Mouse (Mus musculus) macrophage (primary cell): ENCODE results near the gene Nav2. TPM values are rescaled to one million over a fixed set of nuclear protein-coding genes. Genes with fewer than 3 reads are reported as not detected.
A peak's percentile ranks its signal among the peaks of the same experiment; 100 is the strongest.

Experiments used
- H3K27ac ChIP-seq: fragments of 350-480 bp; formaldehyde crosslinking; 2 replicates; pipeline ENCODE4 v1.9.0; 2021
- H3K36me3 ChIP-seq: fragments of 350-480 bp; formaldehyde crosslinking; 2 replicates; pipeline ENCODE4 v1.9.0; 2021; ENCODE audit errors: inconsistent target
- H3K4me3 ChIP-seq: fragments of 350-480 bp; formaldehyde crosslinking; 2 replicates; pipeline ENCODE4 v1.9.0; 2021; ENCODE audit errors: inconsistent target
- H3K79me2 ChIP-seq: fragments of 350-480 bp; formaldehyde crosslinking; 2 replicates; pipeline ENCODE4 v1.9.0; 2021; ENCODE audit errors: inconsistent target
- WGBS: methylation state at CpG from one replicate; pipeline ENCODE4 v1.1.7; 2026; ENCODE audit warnings: inconsistent platforms; ENCODE audit not compliant: missing documents; 5-methylcytosine and 5-hydroxymethylcytosine counted together
- polyA plus RNA-seq: library from polyadenylated mRNA; stranded (reverse); fragments of 250-400 nt; gene quantifications from 3 replicates; pipeline ENCODE4 v1.2.4, GENCODE M21; 2018; ENCODE audit warnings: inconsistent platforms

Gene Nav2
- polyA plus RNA-seq, 1 experiment from 2014 or later = 19.2 TPM

DNA sequence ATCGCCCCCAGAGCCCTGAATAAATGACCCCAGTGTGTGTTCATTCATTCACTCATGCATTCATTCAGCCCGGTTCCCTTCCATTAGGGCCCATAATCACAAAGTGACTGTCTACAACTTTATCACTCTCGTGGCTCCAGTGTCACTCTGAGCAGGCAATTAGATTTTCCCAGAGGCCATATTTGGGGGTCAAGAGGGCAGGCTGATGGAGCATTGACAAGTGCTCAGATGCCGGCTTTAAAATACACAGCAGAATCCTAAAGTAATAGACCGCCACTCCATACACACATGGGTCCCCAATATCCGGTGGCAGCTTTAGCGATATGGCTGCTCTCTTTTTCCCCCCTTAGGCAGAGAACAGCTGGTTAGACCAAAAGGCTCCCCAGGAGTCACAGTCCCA is 74.1 kb downstream of the Nav2 start:
- Histone ChIP-seq H3K79me2 (no peaks in the 10 kb centered on the region), H3K36me3 (no peaks in the 10 kb centered on the region), H3K27ac (no peak overlapping the region), H3K4me3 (no peak overlapping the region)
- WGBS = 95% methylated on average over 7 of the region's 7 CpGs

DNA sequence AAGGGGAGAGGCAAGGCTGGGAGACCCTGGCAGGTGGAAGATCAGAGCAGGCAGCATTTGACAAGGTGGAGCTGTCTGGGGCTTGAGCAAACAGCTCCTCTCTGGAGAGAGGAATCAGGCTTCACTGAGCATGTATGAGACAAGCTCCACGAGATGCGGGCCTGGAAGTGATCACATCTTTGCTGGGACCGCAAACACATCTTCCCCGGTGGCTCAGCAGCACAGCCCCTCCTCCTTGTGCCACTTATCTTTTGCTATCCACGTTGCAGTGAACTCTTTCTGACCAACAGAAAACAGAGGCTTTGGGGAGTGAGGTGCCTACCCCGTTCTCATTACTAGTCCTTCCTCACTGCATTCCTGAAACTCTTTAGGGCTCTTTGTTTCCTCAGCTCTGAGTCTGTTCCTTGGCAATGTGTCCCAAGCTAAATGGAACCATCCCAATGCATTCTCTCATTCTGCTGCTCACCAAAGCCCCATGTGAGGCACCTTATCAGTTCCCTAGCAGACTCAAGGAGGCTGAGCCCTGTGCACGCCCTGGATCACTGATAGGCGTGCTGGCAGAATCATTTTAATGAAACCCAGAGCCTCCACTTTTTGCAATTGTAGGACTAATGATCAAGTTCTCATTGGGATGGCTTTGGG is 83.5 kb downstream of the Nav2 start:
- no peak overlapping the region for H3K27ac ChIP-seq
- H3K79me2 ChIP-seq = no peaks in the 10 kb centered on the region
- WGBS = 75% methylated on average over 8 of the region's 8 CpGs
- no peak overlapping the region for H3K4me3 ChIP-seq
- H3K36me3 ChIP-seq = no peaks in the 10 kb centered on the region

DNA sequence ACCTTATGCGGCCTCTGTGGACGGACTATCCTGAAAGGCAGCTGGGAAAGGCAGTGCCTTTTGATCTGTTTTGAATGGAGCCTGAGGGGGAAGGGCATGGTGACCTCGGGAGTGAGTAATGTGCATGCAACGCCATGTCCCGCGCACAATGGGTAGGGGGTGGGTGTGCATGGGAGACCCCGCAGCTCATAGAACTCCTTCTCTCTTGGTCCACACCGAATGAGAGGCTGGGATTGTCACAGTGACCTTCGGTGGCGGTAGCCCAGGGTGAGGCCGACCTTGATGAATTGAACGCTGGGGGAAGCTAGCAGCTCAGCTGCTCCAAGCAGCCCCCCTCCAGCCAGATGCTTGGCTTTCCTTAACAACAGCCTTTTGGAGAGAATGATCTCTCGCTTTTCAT is 86.7 kb downstream of the Nav2 start:
- Histone ChIP-seq H3K27ac (no peak overlapping the region), H3K36me3 (no peaks in the 10 kb centered on the region), H3K79me2 (no peaks in the 10 kb centered on the region), H3K4me3 (no peak overlapping the region)
- 42% methylated on average over 13 of the region's 13 CpGs for WGBS

DNA sequence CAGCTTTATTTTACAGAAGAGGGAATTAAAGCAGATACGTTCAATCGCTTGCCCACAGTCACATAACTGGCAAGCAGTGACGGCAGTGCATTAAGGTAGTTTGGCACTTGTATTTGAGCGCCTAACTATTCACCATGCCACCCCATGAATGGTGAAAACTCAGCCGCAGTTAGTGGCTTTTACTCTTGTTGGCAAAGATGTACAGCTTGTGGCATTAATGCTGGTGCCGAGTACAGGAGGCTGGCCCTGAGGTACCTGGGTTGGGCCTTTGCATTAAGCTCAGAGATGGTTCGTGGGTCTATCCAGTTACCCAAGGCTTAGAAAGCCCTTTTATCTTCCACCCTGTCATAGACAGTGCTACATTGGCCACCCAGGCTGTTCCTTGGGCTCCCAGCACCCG is 87.2 kb downstream of the Nav2 start:
- WGBS = 88% methylated on average over 7 of the region's 8 CpGs
- H3K79me2 ChIP-seq = no peaks in the 10 kb centered on the region
- no peak overlapping the region for H3K4me3 ChIP-seq
- H3K27ac ChIP-seq = no peak overlapping the region
- H3K36me3 ChIP-seq = no peaks in the 10 kb centered on the region

DNA sequence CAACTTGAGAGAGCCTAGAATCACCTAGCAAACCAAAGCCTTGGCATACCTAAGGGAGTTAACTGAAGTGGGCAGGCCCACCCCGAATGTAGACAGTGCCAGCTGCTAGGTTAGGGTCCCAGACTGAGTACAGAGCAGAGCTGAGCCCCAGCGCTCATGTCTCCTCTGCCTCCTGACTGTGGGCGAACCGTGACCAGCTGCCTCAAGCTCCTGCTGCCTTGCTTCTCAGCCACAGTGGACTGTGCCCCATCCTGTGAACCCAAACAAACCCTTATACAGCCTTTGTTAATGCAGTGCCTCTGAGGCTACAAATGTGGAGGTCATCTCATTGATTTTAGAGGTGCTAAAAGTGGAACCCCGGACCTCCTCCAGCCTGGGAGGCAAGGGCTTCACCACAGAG is 88.3 kb downstream of the Nav2 start:
- H3K27ac ChIP-seq = no peak overlapping the region
- no peaks in the 10 kb centered on the region for H3K36me3 ChIP-seq
- no peak overlapping the region for H3K4me3 ChIP-seq
- H3K79me2 ChIP-seq = no peaks in the 10 kb centered on the region
- 89% methylated on average over 5 of the region's 5 CpGs for WGBS

DNA sequence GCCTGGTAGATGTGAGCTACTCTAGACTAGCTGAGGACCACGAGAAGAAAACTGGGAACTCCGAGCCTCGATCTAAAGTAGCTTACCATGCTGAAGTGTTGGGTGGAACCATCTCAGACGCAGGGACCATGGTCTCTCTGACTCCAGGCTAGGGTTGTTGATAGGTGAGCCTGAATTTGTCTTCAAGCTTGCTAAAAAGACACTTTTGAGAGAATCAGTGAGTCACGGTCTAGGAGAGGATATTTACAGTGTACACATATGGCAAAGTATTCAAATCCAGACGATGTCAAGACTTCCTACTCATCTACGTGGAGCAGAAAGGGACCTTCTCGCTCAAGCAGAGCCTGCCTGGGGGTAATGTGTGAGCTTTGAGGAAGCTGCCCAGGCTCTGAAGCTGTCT is 89.6 kb downstream of the Nav2 start:
- Histone ChIP-seq H3K27ac (peak overlapping the region; percentile 62), H3K79me2 (no peaks in the 10 kb centered on the region), H3K36me3 (no peaks in the 10 kb centered on the region), H3K4me3 (no peak overlapping the region)
- 69% methylated on average over 8 of the region's 8 CpGs for WGBS

DNA sequence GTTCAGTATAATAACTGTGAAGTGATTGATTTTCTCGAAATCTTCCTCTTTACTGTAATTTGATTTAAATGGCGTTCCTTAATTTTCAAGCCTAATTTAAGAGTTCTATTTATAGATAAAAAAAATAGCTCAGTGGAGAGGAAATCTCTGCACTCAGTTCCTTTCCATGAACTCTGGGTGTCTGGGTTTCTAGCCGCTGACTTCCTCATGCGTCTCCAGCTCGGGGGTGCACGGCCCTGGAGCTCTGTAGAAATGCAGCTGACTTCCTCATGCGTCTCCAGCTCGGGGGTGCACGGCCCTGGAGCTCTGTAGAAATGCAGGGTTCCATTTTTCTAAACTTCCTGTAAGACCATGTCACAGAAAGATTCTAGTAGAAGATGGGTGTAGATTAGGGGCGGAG is 90.1 kb downstream of the Nav2 start:
- peak overlapping the region; percentile 62 for H3K27ac ChIP-seq
- 2% methylated on average over 10 of the region's 10 CpGs for WGBS
- no peaks in the 10 kb centered on the region for H3K36me3 ChIP-seq
- no peak overlapping the region for H3K4me3 ChIP-seq
- no peaks in the 10 kb centered on the region for H3K79me2 ChIP-seq

DNA sequence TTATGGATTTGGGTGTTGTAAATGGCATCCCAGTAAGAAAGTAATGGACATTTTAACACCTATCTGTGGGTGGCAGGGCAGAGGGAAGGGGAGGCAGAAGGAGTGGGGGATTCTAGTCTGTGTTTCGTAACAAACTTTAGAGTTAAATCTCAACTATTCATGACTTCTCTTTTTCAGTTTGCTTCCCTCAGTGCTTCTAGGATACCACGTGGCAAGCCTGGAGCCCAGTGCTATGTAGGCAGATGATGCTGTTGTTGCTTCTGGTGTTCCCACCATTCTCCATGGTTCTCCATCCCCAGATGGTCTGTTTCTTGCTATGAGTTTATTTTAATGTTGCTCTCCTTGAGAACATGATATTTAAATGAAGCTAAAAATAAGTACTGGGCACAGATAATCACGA is 92.3 kb downstream of the Nav2 start:
- no peaks in the 10 kb centered on the region for H3K36me3 ChIP-seq
- H3K4me3 ChIP-seq = no peak overlapping the region
- WGBS = 30% methylated on average over 3 of the region's 3 CpGs
- H3K27ac ChIP-seq = no peak overlapping the region
- H3K79me2 ChIP-seq = no peaks in the 10 kb centered on the region

DNA sequence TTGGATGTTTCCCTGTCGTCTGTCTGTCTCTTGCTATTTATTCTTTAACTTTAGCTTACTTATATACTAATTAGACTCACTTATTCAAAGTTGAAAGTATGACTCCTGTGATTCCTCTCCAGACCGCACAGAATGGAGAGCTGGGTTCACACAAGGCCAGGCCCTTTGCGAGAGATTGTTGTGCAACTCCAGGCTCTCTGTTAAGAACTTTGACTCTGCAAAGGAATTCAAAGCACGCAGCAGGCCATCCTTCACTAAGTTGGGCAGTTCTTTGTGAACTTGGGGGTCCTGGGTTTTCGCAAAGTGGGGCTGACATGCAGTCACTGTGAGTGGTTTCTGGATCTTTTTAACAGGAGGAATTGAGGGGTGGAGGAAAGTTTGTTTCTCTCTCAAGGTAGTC is 95.9 kb downstream of the Nav2 start:
- no peaks in the 10 kb centered on the region for H3K79me2 ChIP-seq
- H3K4me3 ChIP-seq = no peak overlapping the region
- 95% methylated on average over 5 of the region's 5 CpGs for WGBS
- no peaks in the 10 kb centered on the region for H3K36me3 ChIP-seq
- H3K27ac ChIP-seq = no peak overlapping the region

DNA sequence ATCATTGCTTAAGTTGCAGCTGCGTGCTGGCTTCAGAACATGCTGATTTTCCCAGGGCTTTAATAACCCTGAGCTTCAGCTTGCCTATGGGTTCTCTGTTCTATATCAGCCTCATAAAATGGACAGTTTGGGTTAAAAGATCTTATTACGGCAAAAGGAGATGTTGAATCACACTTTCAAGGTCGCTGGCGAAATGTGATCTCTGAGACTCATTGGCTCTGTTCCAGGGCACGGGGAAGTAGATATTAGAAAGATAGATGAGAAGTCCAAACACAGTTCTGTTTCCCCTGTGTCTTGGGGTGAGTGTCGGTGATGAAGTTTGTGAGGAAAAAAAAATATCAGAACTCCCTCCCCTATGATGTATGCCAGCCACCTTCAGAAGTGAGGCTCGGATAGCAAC is 98.4 kb downstream of the Nav2 start:
- 63% methylated on average over 7 of the region's 7 CpGs for WGBS

DNA sequence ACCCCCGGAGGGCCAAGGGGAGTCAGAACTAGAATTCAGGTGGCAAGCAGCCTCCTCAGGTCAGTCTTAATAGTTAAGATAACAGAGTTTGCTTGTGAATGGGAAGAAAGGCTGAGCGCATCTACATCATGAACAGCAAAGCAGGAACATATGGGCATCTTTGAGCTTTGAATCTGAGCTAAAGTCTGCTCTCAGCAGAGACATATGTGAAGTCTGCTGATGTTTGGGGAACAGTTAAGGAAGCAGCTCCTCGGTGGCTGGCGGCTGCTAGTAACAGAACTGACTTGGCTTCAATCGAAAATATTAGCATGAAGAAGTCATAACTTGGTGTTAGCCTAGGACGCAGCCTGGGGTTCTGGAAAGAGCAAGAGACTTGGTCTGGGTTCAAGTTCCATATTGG is 102.2 kb downstream of the Nav2 start:
- 91% methylated on average over 6 of the region's 6 CpGs for WGBS

More for the DNA sequence above, 98.4 kb downstream of the Nav2 start:
- Histone ChIP-seq H3K27ac (no peak overlapping the region), H3K4me3 (no peak overlapping the region), H3K36me3 (no peaks in the 10 kb centered on the region), H3K79me2 (no peaks in the 10 kb centered on the region)

DNA sequence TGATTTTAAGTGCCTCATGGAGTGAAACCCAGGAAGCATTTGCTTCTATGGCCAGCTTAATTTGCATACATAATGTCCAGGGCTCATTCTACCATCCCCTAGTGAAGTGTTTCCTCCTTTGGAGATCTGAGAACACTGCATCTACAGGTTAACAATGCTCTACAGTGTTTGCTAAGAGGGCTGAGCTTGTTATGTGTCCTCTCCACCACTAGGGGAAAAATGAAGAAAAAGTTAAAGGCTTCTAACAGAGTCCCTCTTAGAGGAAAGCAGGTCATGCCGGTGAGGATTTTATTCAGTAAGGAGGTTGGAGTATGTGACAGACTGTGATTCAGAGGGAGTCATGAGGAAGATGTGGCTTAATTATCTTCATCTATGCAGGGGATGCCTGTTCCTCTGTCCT is 103.5 kb downstream of the Nav2 start:
- H3K4me3 ChIP-seq = no peak overlapping the region
- no peaks in the 10 kb centered on the region for H3K79me2 ChIP-seq
- H3K27ac ChIP-seq = no peak overlapping the region
- H3K36me3 ChIP-seq = no peaks in the 10 kb centered on the region
- 79% methylated on average over 1 of the region's 1 CpGs for WGBS

More for the DNA sequence above, 102.2 kb downstream of the Nav2 start:
- Histone ChIP-seq H3K27ac (no peak overlapping the region), H3K79me2 (no peaks in the 10 kb centered on the region), H3K36me3 (no peaks in the 10 kb centered on the region), H3K4me3 (no peak overlapping the region)

DNA sequence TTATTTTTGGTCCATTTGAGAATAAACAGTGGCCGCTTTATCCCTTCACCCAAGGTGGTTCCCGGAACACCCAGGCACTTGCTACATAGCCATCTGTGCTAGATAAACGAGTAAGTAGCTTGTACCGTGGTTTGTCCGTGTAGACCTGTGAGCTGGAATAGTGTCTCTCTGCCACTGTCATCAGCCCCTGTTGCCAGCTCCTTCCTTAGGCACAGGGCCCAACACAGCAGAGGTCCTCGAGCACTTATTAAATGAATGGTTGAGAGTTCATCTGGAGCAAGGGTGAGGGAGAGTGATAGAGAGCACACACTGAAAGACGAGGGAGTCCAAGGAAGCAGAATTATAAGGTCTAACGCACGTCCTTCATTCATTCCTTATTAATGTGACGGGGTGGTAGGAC is 106.0 kb downstream of the Nav2 start:
- Histone ChIP-seq H3K27ac (no peak overlapping the region), H3K4me3 (no peak overlapping the region), H3K79me2 (no peaks in the 10 kb centered on the region), H3K36me3 (no peaks in the 10 kb centered on the region)
- WGBS = 93% methylated on average over 10 of the region's 10 CpGs

DNA sequence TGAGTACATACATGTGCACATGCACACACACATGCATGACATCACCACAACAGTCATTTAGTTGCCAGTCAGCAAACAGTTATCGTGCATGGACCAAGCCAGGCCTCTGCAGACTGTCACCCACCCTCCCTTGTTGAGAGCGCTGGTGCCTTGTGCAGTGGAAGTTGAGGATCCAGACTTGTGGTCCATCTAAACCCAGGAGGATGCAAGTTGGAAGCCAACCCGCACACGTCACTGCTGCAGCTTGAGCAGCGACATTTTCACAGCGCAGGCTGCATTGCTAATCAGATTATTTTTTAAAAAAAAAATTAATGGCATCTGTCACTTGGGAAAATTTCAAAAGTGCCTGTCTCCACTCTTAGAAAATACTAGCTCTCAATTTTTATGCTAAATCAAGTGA is 106.8 kb downstream of the Nav2 start:
- H3K36me3 ChIP-seq = no peaks in the 10 kb centered on the region
- no peak overlapping the region for H3K4me3 ChIP-seq
- H3K79me2 ChIP-seq = no peaks in the 10 kb centered on the region
- no peak overlapping the region for H3K27ac ChIP-seq
- WGBS = 97% methylated on average over 6 of the region's 6 CpGs

DNA sequence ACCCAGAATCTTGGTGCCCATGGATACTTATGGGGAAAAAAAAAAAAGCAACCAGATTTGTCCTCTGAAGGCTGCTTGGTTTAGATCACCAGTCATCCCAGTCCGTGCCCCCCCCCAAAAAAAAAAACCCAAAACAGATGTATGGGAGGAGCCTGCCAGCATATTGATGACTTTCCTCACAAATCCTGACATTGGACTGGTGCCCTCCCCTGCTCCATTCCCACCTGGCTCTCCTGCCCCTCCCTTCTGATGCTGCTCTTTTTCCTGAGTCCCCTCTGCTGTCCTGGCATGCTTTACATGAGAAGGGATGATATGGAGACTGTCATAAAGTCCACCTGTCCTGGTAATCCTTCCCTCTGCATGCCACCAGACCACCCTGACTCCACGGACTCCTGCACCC is 107.6 kb downstream of the Nav2 start:
- 65% methylated on average over 2 of the region's 2 CpGs for WGBS

DNA sequence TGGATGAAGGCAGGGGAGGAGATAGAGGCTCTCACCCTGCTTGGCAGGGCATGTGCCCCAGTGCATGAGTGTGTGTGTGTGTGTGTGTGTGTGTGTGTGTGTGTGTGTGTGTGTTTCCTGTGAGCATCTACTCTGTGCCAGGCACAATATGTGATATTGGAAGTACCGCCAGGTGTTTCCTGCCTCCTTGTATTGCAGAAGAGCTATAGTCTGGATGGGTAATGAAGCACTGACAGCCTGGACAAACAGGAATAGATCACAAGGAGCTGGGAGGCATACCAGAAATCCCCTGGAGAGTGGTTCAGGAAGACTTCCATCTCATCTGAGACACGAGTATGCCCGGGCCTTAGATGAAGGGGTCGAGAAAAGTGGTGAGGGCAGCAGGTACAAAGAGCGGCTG is 109.3 kb downstream of the Nav2 start:
- WGBS = 26% methylated on average over 4 of the region's 5 CpGs
- Histone ChIP-seq H3K36me3 (no peaks in the 10 kb centered on the region), H3K4me3 (no peak overlapping the region), H3K79me2 (no peaks in the 10 kb centered on the region), H3K27ac (no peak overlapping the region)

More for the DNA sequence above, 107.6 kb downstream of the Nav2 start:
- Histone ChIP-seq H3K79me2 (no peaks in the 10 kb centered on the region), H3K27ac (no peak overlapping the region), H3K4me3 (no peak overlapping the region), H3K36me3 (no peaks in the 10 kb centered on the region)
